Mouse (Mus musculus) brown adipose tissue, adult 24 weeks (tissue): ENCODE data around the gene Lcmt2. TPM values are rescaled to one million over a fixed set of nuclear protein-coding genes. Genes with fewer than 3 reads are reported as not detected.

Experiments
- polyA plus RNA-seq: library from polyadenylated mRNA; stranded (reverse); fragments of >200 nt; gene quantifications from 2 replicates; pipeline ENCODE4 v1.2.4, GENCODE M21; 2012; ENCODE audit not compliant: missing spikeins, insufficient read depth, insufficient read length

Gene Lcmt2
- polyA plus RNA-seq, 1 experiment: 4.9 TPM

Other genes starting within 250 kb of the Lcmt2 start
- 10.5 and 12.3 TPM in 2 replicates for gene Ubr1, start 169.9 kb downstream of the Lcmt2 start, polyA plus RNA-seq
- 4.8 and 5.3 TPM in 2 replicates for gene Tmem62, start 163.6 kb downstream of the Lcmt2 start, polyA plus RNA-seq
- gene Ccndbp1, start 132.2 kb downstream of the Lcmt2 start, polyA plus RNA-seq: 37.4 and 38.1 TPM in 2 replicates
- gene Epb42, start 103.6 kb downstream of the Lcmt2 start, polyA plus RNA-seq: not detected in 2 replicates
- gene Tgm5, start 54.8 kb downstream of the Lcmt2 start, polyA plus RNA-seq: not detected in 2 replicates
- gene Tgm7, start 30.9 kb downstream of the Lcmt2 start, polyA plus RNA-seq: not detected in 2 replicates
- gene Adal, start 225 bp downstream of the Lcmt2 start, polyA plus RNA-seq: 9.3 and 9.5 TPM in 2 replicates
- 12.8 and 16.4 TPM in 2 replicates for gene Tubgcp4, start 30.0 kb upstream of the Lcmt2 start, polyA plus RNA-seq
- gene Zscan29, start 30.5 kb upstream of the Lcmt2 start, polyA plus RNA-seq: 6.6 and 8.6 TPM in 2 replicates
- 8.7 and 12.8 TPM in 2 replicates for gene Trp53bp1, start 130.8 kb upstream of the Lcmt2 start, polyA plus RNA-seq
- gene Map1a, start 148.9 kb upstream of the Lcmt2 start, polyA plus RNA-seq: 1.2 and 1.5 TPM in 2 replicates
- gene Ppip5k1, start 214.7 kb upstream of the Lcmt2 start, polyA plus RNA-seq: 64.8 and 79.2 TPM in 2 replicates
- gene Ckmt1, start 217.1 kb upstream of the Lcmt2 start, polyA plus RNA-seq: not detected in 2 replicates
- gene Strc, start 246.5 kb upstream of the Lcmt2 start, polyA plus RNA-seq: not detected in 2 replicates